Mouse (Mus musculus): ENCODE data around the gene Ghr. TPM values are rescaled to one million over a fixed set of nuclear protein-coding genes. Genes with fewer than 3 reads are reported as not detected.

Ghr gene
- polyA plus RNA-seq, 1 experiment, result 21.3 TPM

- no peak overlapping the region for H3ac ChIP-seq (ENCODE audit: control insufficient read depth, insufficient read length)
- H3K79me2 ChIP-seq (ENCODE audit: control insufficient read depth, insufficient read depth), result no peaks in the 10 kb centered on the region
- H3K27me3 ChIP-seq (ENCODE audit: control insufficient read depth, insufficient read depth, insufficient read length), result no peaks in the 10 kb centered on the region
- TF ChIP-seq CEBPB (IDR thresholded peaks at IDR 0.05; ENCODE audit: insufficient read depth, poor library complexity, severe bottlenecking), result no peak
- no peak for TF ChIP-seq MYOG (IDR thresholded peaks at IDR 0.05; ENCODE audit: control insufficient read depth in 1 of 3, insufficient read depth in 1 of 3, insufficient read length in 2 of 3, low read depth in 2 of 3)
- TF ChIP-seq POLR2AphosphoS2 (IDR thresholded peaks at IDR 0.05; ENCODE audit: insufficient read length, low read depth), result no peak
- no peak for TF ChIP-seq USF1 (IDR thresholded peaks at IDR 0.05; ENCODE audit: low read depth)
- no peak for TF ChIP-seq MAX (IDR thresholded peaks at IDR 0.05; ENCODE audit: low read depth)
- no peak for TF ChIP-seq E2F4 (IDR thresholded peaks at IDR 0.05; ENCODE audit: insufficient read depth)
- no peak for TF ChIP-seq POLR2A (IDR thresholded peaks at IDR 0.05; ENCODE audit: insufficient read length, low read depth)
- TF ChIP-seq SRF (IDR thresholded peaks at IDR 0.05; ENCODE audit: control insufficient read depth, insufficient read length, low read depth), result no peak
- no peak for TF ChIP-seq REST (IDR thresholded peaks at IDR 0.05; ENCODE audit: insufficient read depth, insufficient read length)
- no peak for TF ChIP-seq MYOD1 (IDR thresholded peaks at IDR 0.05; ENCODE audit: control insufficient read depth in 1 of 3, insufficient read length in 2 of 3, low read depth in 2 of 3)
- no peak for TF ChIP-seq TCF12 (IDR thresholded peaks at IDR 0.05; ENCODE audit: insufficient read depth, poor library complexity, severe bottlenecking)
- TF ChIP-seq TCF3 (IDR thresholded peaks at IDR 0.05; ENCODE audit: insufficient read length, low read depth), result no peak
- H3K4me2 ChIP-seq (ENCODE audit: low read depth), result no peak overlapping the region
- no peaks in the 10 kb centered on the region for H3K36me3 ChIP-seq (ENCODE audit: control insufficient read depth, insufficient read depth)
- H3K4me3 ChIP-seq, result no peak overlapping the region
Observed at GRCm38 (mm10) chr15:3499020-3499419, 84.3 kb downstream of the Ghr start.

GRCm38 (mm10) chr15:3497946-3498580, 85.2 kb downstream of the Ghr start:
- Histone ChIP-seq H3ac (ENCODE audit: control insufficient read depth, insufficient read length) (no peak overlapping the region), H3K4me3 (no peak overlapping the region), H3K27me3 (ENCODE audit: control insufficient read depth, insufficient read depth, insufficient read length) (no peaks in the 10 kb centered on the region), H3K4me2 (ENCODE audit: low read depth) (no peak overlapping the region), H3K36me3 (ENCODE audit: control insufficient read depth, insufficient read depth) (no peaks in the 10 kb centered on the region), H3K79me2 (ENCODE audit: control insufficient read depth, insufficient read depth) (no peaks in the 10 kb centered on the region)
- no peak for TF ChIP-seq MYOD1 (IDR thresholded peaks at IDR 0.05; ENCODE audit: control insufficient read depth in 1 of 3, insufficient read length in 2 of 3, low read depth in 2 of 3)
- no peak for TF ChIP-seq POLR2A (IDR thresholded peaks at IDR 0.05; ENCODE audit: insufficient read length, low read depth)
- no peak for TF ChIP-seq CEBPB (IDR thresholded peaks at IDR 0.05; ENCODE audit: insufficient read depth, poor library complexity, severe bottlenecking)
- no peak for TF ChIP-seq MYOG (IDR thresholded peaks at IDR 0.05; ENCODE audit: control insufficient read depth in 1 of 3, insufficient read depth in 1 of 3, insufficient read length in 2 of 3, low read depth in 2 of 3)
- no peak for TF ChIP-seq E2F4 (IDR thresholded peaks at IDR 0.05; ENCODE audit: insufficient read depth)
- TF ChIP-seq MAX (IDR thresholded peaks at IDR 0.05; ENCODE audit: low read depth), result no peak
- TF ChIP-seq TCF3 (IDR thresholded peaks at IDR 0.05; ENCODE audit: insufficient read length, low read depth), result no peak

- no peak overlapping the region for H3ac ChIP-seq (ENCODE audit: control insufficient read depth, insufficient read length)
- no peak overlapping the region for H3K4me2 ChIP-seq (ENCODE audit: low read depth)
- no peak overlapping the region for H3K4me3 ChIP-seq
- no peak for TF ChIP-seq SRF (IDR thresholded peaks at IDR 0.05; ENCODE audit: control insufficient read depth, insufficient read length, low read depth)
- H3K79me2 ChIP-seq (ENCODE audit: control insufficient read depth, insufficient read depth), result no peaks in the 10 kb centered on the region
- no peaks in the 10 kb centered on the region for H3K36me3 ChIP-seq (ENCODE audit: control insufficient read depth, insufficient read depth)
- no peaks in the 10 kb centered on the region for H3K27me3 ChIP-seq (ENCODE audit: control insufficient read depth, insufficient read depth, insufficient read length)
Observed at GRCm38 (mm10) chr15:3490868-3491267, 92.4 kb downstream of the Ghr start.

- Histone ChIP-seq H3K27me3 (ENCODE audit: control insufficient read depth, insufficient read depth, insufficient read length) (no peaks in the 10 kb centered on the region), H3K4me3 (no peak overlapping the region), H3ac (ENCODE audit: control insufficient read depth, insufficient read length) (no peak overlapping the region), H3K4me2 (ENCODE audit: low read depth) (no peak overlapping the region), H3K36me3 (ENCODE audit: control insufficient read depth, insufficient read depth) (no peaks in the 10 kb centered on the region), H3K79me2 (ENCODE audit: control insufficient read depth, insufficient read depth) (no peaks in the 10 kb centered on the region)
- TF ChIP-seq POLR2A (IDR thresholded peaks at IDR 0.05; ENCODE audit: insufficient read length, low read depth) (no peak), TCF12 (IDR thresholded peaks at IDR 0.05; ENCODE audit: insufficient read depth, poor library complexity, severe bottlenecking) (no peak)
Observed at GRCm38 (mm10) chr15:3490011-3490410, 93.3 kb downstream of the Ghr start.

- H3K27me3 ChIP-seq (ENCODE audit: control insufficient read depth, insufficient read depth, insufficient read length), result no peaks in the 10 kb centered on the region
- H3ac ChIP-seq (ENCODE audit: control insufficient read depth, insufficient read length), result no peak overlapping the region
- TF ChIP-seq SRF (IDR thresholded peaks at IDR 0.05; ENCODE audit: control insufficient read depth, insufficient read length, low read depth), result no peak
- no peak for TF ChIP-seq MYOD1 (IDR thresholded peaks at IDR 0.05; ENCODE audit: control insufficient read depth in 1 of 3, insufficient read length in 2 of 3, low read depth in 2 of 3)
- no peak for TF ChIP-seq MYOG (IDR thresholded peaks at IDR 0.05; ENCODE audit: control insufficient read depth in 1 of 3, insufficient read depth in 1 of 3, insufficient read length in 2 of 3, low read depth in 2 of 3)
- TF ChIP-seq REST (IDR thresholded peaks at IDR 0.05; ENCODE audit: insufficient read depth, insufficient read length), result no peak
- TF ChIP-seq MAX (IDR thresholded peaks at IDR 0.05; ENCODE audit: low read depth), result no peak
- TF ChIP-seq CEBPB (IDR thresholded peaks at IDR 0.05; ENCODE audit: insufficient read depth, poor library complexity, severe bottlenecking), result no peak
- TF ChIP-seq TCF12 (IDR thresholded peaks at IDR 0.05; ENCODE audit: insufficient read depth, poor library complexity, severe bottlenecking), result no peak
- TF ChIP-seq E2F4 (IDR thresholded peaks at IDR 0.05; ENCODE audit: insufficient read depth), result no peak
- TF ChIP-seq TCF3 (IDR thresholded peaks at IDR 0.05; ENCODE audit: insufficient read length, low read depth), result no peak
- no peak for TF ChIP-seq POLR2AphosphoS2 (IDR thresholded peaks at IDR 0.05; ENCODE audit: insufficient read length, low read depth)
- TF ChIP-seq USF1 (IDR thresholded peaks at IDR 0.05; ENCODE audit: low read depth), result no peak
- no peak for TF ChIP-seq POLR2A (IDR thresholded peaks at IDR 0.05; ENCODE audit: insufficient read length, low read depth)
- no peaks in the 10 kb centered on the region for H3K79me2 ChIP-seq (ENCODE audit: control insufficient read depth, insufficient read depth)
- H3K4me3 ChIP-seq, result no peak overlapping the region
- H3K36me3 ChIP-seq (ENCODE audit: control insufficient read depth, insufficient read depth), result no peaks in the 10 kb centered on the region
- H3K4me2 ChIP-seq (ENCODE audit: low read depth), result no peak overlapping the region
Observed at GRCm38 (mm10) chr15:3489180-3489579, 94.1 kb downstream of the Ghr start.

Measured in myocyte (in vitro differentiated cells).